Mouse (Mus musculus) cerebellum, adult 18-20 months (tissue): ENCODE data around the gene Gm5538.

Source experiments
- DNase-seq, 2 experiments: peaks; one replicate each; pipeline ENCODE4 v3.0.0; 2021

Gm5538 gene

DNA sequence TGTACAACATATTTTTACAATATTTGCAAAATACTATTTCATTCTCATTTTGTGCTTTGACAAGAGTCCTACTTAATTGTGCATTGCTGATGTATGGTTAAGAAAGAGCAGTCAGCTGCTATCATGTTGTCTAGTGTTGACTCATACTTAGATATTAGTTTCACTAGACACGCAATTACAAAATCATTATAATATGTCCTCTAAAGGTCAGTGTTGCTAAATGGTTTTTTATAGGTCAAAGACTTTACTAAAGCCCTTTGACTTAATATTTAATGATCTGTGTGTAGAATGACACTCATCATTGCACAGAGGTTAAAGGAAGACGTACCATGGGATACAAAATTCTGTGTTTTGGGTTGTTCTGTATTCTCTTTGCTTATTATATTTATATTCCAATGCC is at the start of gene Gm5538:
Gene Gm5538 (plus strand): TSS at position 301 of the 400 bp plus-strand sequence.
- DNase-seq = no peak

DNA sequence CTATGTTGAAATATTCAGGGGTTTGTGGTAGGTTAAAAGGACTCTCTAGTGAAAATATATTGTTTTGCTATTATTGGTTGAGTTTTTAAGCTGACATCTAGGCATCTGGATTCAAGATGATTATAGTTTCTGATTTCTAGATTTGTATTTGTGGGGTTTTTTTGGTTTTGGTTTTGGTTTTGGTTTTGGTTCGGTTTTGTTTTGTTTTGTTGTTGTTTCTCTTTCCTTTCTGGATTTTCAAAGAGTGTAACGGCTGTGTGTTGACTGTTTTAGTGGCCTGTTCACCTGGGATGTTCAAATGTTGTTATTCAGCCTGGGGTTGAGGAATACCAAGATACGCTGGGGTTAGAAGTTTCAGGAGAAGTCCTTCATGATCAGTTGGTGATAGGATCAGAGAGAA is 32.2 kb upstream of the Gm5538 start:
- no peak for DNase-seq

DNA sequence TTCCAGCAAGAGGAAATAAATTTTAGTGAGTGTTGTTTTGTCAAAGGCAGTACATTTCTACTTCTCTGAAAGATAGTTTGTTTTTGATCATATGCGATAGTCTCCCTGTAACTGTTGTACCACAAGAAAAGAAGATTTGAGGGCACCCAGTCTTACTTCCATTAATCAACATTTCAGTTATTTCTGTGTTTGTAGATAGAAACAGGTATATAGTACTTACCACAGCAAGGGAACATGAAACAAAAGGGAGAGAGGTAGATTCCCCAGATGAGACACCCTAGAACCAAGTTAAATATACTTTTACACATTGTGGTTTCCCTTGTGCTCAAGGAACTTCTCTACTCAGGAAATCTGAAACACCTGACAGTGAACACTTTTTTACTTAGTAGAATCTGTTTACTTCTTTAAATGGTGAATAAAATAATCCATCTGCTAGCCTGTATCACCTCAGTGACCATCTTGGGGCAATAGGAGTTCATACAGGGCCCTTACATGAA is 26.9 kb upstream of the Gm5538 start:
- DNase-seq = no peak

DNA sequence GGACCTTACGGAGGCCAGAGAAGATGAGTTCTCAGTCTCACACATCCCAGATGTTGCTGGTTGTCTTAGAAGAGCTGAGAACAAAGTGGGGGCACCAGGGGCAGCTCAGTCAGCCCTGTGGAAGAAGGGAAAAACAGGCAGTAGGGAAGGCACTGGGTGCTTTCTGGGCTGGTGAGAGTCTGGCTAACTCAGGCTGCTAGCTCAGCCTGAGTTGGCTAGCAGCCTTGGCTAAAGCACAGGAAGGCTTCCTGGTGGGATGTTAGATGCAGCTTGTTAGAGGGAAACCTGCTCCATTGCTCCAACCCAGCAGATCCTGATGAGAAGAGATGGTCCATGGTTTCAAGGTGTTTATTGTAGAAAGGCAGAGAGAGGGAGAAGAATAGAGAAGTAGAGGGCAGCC is 10.3 kb downstream of the Gm5538 start:
- no peak for DNase-seq

DNA sequence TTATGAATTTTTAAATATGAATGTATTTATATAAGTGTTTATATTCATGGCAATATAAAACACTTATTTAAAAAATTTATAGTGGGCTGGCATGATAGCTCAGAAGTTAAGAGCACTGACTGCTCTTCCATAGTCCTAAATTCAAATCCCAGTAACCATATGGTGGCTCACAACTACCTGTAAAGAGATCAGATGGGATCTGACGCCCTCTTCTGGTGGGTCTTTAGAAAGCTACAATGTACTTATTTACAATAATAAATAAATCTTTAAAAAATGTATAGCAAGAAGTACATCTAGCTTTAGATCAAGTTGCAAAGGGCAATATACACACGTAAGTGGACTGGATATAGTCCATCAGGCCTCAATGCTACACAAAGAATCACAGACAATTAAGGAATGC is 14.6 kb downstream of the Gm5538 start:
- DNase-seq = peak in 1 of 2 experiments; percentile 16
